ENCODE assay signal across 23 mouse cellular contexts in the genomic region with DNA sequence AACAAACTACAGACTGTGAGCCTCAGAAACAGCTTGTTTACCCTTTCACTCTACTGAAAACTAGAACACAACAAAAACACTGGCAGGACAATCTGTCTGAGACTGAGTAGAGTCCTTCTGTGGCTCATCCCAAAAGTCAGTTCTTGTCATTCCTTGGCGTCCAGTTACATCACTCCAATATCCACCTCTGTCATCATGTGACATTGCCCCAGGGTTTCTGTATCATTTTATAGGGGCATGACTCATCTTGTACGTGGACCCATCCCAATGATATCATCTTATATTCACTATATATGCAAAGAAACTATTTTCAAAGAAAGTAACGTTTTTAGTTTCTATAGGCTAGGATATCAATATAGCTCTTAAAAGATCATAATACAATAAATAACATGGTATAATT.
DNase-seq lines count a peak whose midpoint lies in the region; ATAC-seq and TF ChIP-seq lines count a peak whose summit lies in the region.
"Had no signal": no experiment of that assay in that cellular context is flagged by ENCODE, and none has a peak within 500 bp of the region (broad histone marks: within the 10 kb centered on the region; RNA-seq: fewer than 3 reads in every experiment).

No protein-coding gene starts in this region.

- no peaks in the 10 kb centered on the region for H3K9me3 ChIP-seq in midbrain, postnatal 0 days (ENCODE audit: low read length)
- H3K9me3 ChIP-seq in hindbrain, embryonic 14.5 days (ENCODE audit: control insufficient read depth, low read length), result no peaks in the 10 kb centered on the region
- H3K9me3 ChIP-seq in forebrain, embryonic 11.5 days (ENCODE audit: control insufficient read depth, low read length), result no peaks in the 10 kb centered on the region
- H3K9me3 ChIP-seq: G1E had no signal

- ATAC-seq in midbrain, postnatal 0 days (ENCODE audit: low FRiP score), result no peak
- ATAC-seq in hindbrain, embryonic 14.5 days (ENCODE audit: low FRiP score), result no peak
- ATAC-seq in forebrain, embryonic 11.5 days (replicated peaks; ENCODE audit: low FRiP score), result no peak
- ATAC-seq: activated CD4-positive, CD25-positive, alpha-beta regulatory T cell, adult 4 months; CD4-positive, CD25-positive, alpha-beta regulatory T cell, adult 4 months; Patski had no signal

- H3K79me2 ChIP-seq in C2C12 (ENCODE audit: control insufficient read depth, insufficient read depth) (no peaks in the 10 kb centered on the region), myocyte (ENCODE audit: control insufficient read depth, insufficient read depth) (no peaks in the 10 kb centered on the region)

- 78% methylated on average over 3 of the region's 3 CpGs for WGBS in midbrain, postnatal 0 days
- WGBS in hindbrain, embryonic 14.5 days, result 81% methylated on average over 3 of the region's 3 CpGs
- 87% methylated on average over 3 of the region's 3 CpGs for WGBS in forebrain, embryonic 11.5 days

- H3K36me3 ChIP-seq in C2C12 (ENCODE audit: control insufficient read depth, insufficient read depth) (no peaks in the 10 kb centered on the region), myocyte (ENCODE audit: control insufficient read depth, insufficient read depth) (no peaks in the 10 kb centered on the region)
- H3K36me3 ChIP-seq in midbrain, postnatal 0 days (ENCODE audit: insufficient read depth, low read length), result no peaks in the 10 kb centered on the region
- H3K36me3 ChIP-seq in hindbrain, embryonic 14.5 days (replicated peaks; ENCODE audit: control insufficient read depth, insufficient read depth), result no peaks in the 10 kb centered on the region
- no peaks in the 10 kb centered on the region for H3K36me3 ChIP-seq in forebrain, embryonic 11.5 days (ENCODE audit: control insufficient read depth, insufficient read depth, low read length)
- H3K36me3 ChIP-seq: G1E had no signal

- no peaks in the 10 kb centered on the region for H3K4me1 ChIP-seq in midbrain, postnatal 0 days (ENCODE audit: insufficient read depth, low read length)
- H3K4me1 ChIP-seq in hindbrain, embryonic 14.5 days (replicated peaks; ENCODE audit: control insufficient read depth, insufficient read depth, low read length), result no peaks in the 10 kb centered on the region
- H3K4me1 ChIP-seq in forebrain, embryonic 11.5 days (replicated peaks; ENCODE audit: control insufficient read depth, insufficient read depth, low read length), result no peaks in the 10 kb centered on the region

- H3K79me3 ChIP-seq in C2C12 (ENCODE audit: low read depth), result no peaks in the 10 kb centered on the region

- no peak overlapping the region for H3ac ChIP-seq in C2C12 (ENCODE audit: control insufficient read depth, insufficient read length, low read depth)
- H3ac ChIP-seq in myocyte (ENCODE audit: control insufficient read depth, insufficient read length), result no peak overlapping the region

- DNase-seq in 3T3-L1 (ENCODE audit: low read depth, low spot score), result peak; percentile 58
- no peak for DNase-seq in midbrain, postnatal 0 days (ENCODE audit: low spot score)
- DNase-seq in hindbrain, embryonic 14.5 days (ENCODE audit: low spot score), result no peak
- DNase-seq in forebrain, embryonic 11.5 days (ENCODE audit: low spot score), result no peak
- DNase-seq: adrenal gland, adult 2 months; adrenal gland, adult 8-10 months; adrenal gland, postnatal 10 days; adrenal gland, postnatal 14 days; adrenal gland, postnatal 25 days; adrenal gland, postnatal 36 days; B cell, adult 2 months; cerebellum, adult 11 months; cerebellum, adult 11-12 months; cerebellum, adult 18-20 months; cerebellum, adult 2 months; cerebellum, adult 8-10 months had no signal

- TF ChIP-seq CTCF in C2C12 (IDR thresholded peaks at IDR 0.05; ENCODE audit: control insufficient read depth, insufficient read depth, insufficient read length), result no peak
- no peak for TF ChIP-seq CTCF in midbrain, postnatal 0 days (IDR thresholded peaks at IDR 0.05)

- H3K27ac ChIP-seq in midbrain, postnatal 0 days (ENCODE audit: low read depth, low read length), result no peak overlapping the region
- H3K27ac ChIP-seq in hindbrain, embryonic 14.5 days, result no peak overlapping the region
- no peak overlapping the region for H3K27ac ChIP-seq in forebrain, embryonic 11.5 days (ENCODE audit: low read depth, low read length)

- H3K27me3 ChIP-seq in C2C12 (ENCODE audit: control insufficient read depth, insufficient read depth, insufficient read length), result no peaks in the 10 kb centered on the region
- no peaks in the 10 kb centered on the region for H3K27me3 ChIP-seq in myocyte (ENCODE audit: control insufficient read depth, insufficient read depth, insufficient read length)
- no peaks in the 10 kb centered on the region for H3K27me3 ChIP-seq in midbrain, postnatal 0 days (ENCODE audit: insufficient read depth, low read length)
- no peaks in the 10 kb centered on the region for H3K27me3 ChIP-seq in hindbrain, embryonic 14.5 days (ENCODE audit: control insufficient read depth, insufficient read depth, low read length)
- H3K27me3 ChIP-seq in forebrain, embryonic 11.5 days (ENCODE audit: control insufficient read depth, insufficient read depth, low read length), result no peaks in the 10 kb centered on the region
- H3K27me3 ChIP-seq: CH12.LX had no signal

- H3K4me3 ChIP-seq in C2C12 (ENCODE audit: insufficient read depth, poor library complexity, severe bottlenecking), result no peak overlapping the region
- H3K4me3 ChIP-seq in myocyte, result no peak overlapping the region
- H3K4me3 ChIP-seq in midbrain, postnatal 0 days (ENCODE audit: low read depth, low read length), result no peak overlapping the region
- no peak overlapping the region for H3K4me3 ChIP-seq in hindbrain, embryonic 14.5 days (replicated peaks; ENCODE audit: low read length)
- H3K4me3 ChIP-seq in forebrain, embryonic 11.5 days (ENCODE audit: low read depth, low read length), result no peak overlapping the region

- H3K9ac ChIP-seq in midbrain, postnatal 0 days (replicated peaks; ENCODE audit: low read length, poor library complexity, severe bottlenecking), result no peak overlapping the region
- no peak overlapping the region for H3K9ac ChIP-seq in hindbrain, embryonic 14.5 days
- no peak overlapping the region for H3K9ac ChIP-seq in forebrain, embryonic 11.5 days (ENCODE audit: low read length)

- TF ChIP-seq POLR2A in myocyte (IDR thresholded peaks at IDR 0.05; ENCODE audit: insufficient read length, low read depth), result no peak

- H3K4me2 ChIP-seq in myocyte (ENCODE audit: low read depth), result no peak overlapping the region
- H3K4me2 ChIP-seq in midbrain, postnatal 0 days (ENCODE audit: low read depth, low read length, poor library complexity, severe bottlenecking), result no peak overlapping the region
- H3K4me2 ChIP-seq in hindbrain, embryonic 14.5 days (replicated peaks), result no peak overlapping the region
- no peak overlapping the region for H3K4me2 ChIP-seq in forebrain, embryonic 11.5 days (ENCODE audit: low read depth, low read length, severe bottlenecking)

TF ChIP-seq in C2C12, 6 proteins besides CTCF, POLR2A, EP300 and RAD21:
- TF ChIP-seq MAX (IDR thresholded peaks at IDR 0.05) (no peak), CEBPB (IDR thresholded peaks at IDR 0.05; ENCODE audit: low read depth) (peak; percentile 7), USF1 (IDR thresholded peaks at IDR 0.05; ENCODE audit: low read depth) (peak; percentile 73), MYOD1 (IDR thresholded peaks at IDR 0.05; ENCODE audit: control insufficient read depth, insufficient read length, low read depth) (no peak), MYOG (IDR thresholded peaks at IDR 0.05; ENCODE audit: control insufficient read depth, extremely low read depth, insufficient read length) (no peak)

TF ChIP-seq in myocyte, 11 proteins besides CTCF, POLR2A, EP300 and RAD21:
- TF ChIP-seq USF1 (IDR thresholded peaks at IDR 0.05; ENCODE audit: low read depth) (peak; percentile 62), CEBPB (IDR thresholded peaks at IDR 0.05; ENCODE audit: insufficient read depth, poor library complexity, severe bottlenecking) (peak; percentile 45), MYOD1 (IDR thresholded peaks at IDR 0.05; ENCODE audit: control insufficient read depth in 1 of 3, insufficient read length in 2 of 3, low read depth in 2 of 3) (no peak)
